Mouse (Mus musculus) bone marrow macrophage, adult 2 months (primary cell): ENCODE measurements around the gene Gm9887. TPM values are rescaled to one million over a fixed set of nuclear protein-coding genes. Genes with fewer than 3 reads are reported as not detected.

Experiments used
- H3K27ac ChIP-seq: 2 replicates; pipeline ENCODE4 v1.5.1; 2012; ENCODE audit warnings: low read depth, low read length; ENCODE audit not compliant: insufficient read depth
- H3K4me1 ChIP-seq: 2 replicates; pipeline ENCODE4 v1.6.1; 2012; ENCODE audit warnings: low read length; ENCODE audit not compliant: control insufficient read depth, insufficient read depth
- H3K4me3 ChIP-seq: 2 replicates; pipeline ENCODE4 v1.5.1; 2012; ENCODE audit warnings: mild to moderate bottlenecking, low read length, moderate library complexity; ENCODE audit not compliant: insufficient read depth
- CTCF ChIP-seq: IDR thresholded peaks from 2 replicates; pipeline ENCODE4 v1.5.1; 2012; ENCODE audit warnings: low read depth, mild to moderate bottlenecking, low read length, moderate library complexity
- POLR2A ChIP-seq: IDR thresholded peaks from 2 replicates; pipeline ENCODE4 v1.6.1; 2012; ENCODE audit warnings: mild to moderate bottlenecking, low read depth, low read length, borderline replicate concordance
- polyA plus RNA-seq: library from polyadenylated mRNA; stranded (reverse); fragments of >200 nt; gene quantifications from 2 replicates; pipeline ENCODE4 v1.2.4, GENCODE M21; 2012; ENCODE audit not compliant: missing spikeins, insufficient read depth, insufficient read length

Gene Gm9887
- polyA plus RNA-seq = not detected in 2 replicates

GRCm38 (mm10) chr12:69371854-69372671 lies at the start of gene Gm9887, which contains the start of gene Arf6:
Gene Gm9887, minus strand, starts transcription at chr12:69372458.
Gene Arf6, plus strand, starts transcription at chr12:69372150.
- Histone ChIP-seq H3K27ac (peak within 1 kb of the TSS; percentile 91), H3K4me3 (peak within 1 kb of the TSS; percentile 90), H3K4me1 (peaks cover 10% of the 10 kb centered on the region)
- TF ChIP-seq CTCF (no peak), POLR2A (no peak)

GRCm38 (mm10) chr12:69420716-69421115 lies 48.5 kb upstream of the Gm9887 start:
- Histone ChIP-seq H3K27ac (peak overlapping the region; percentile 23), H3K4me1 (peaks cover 64% of the 10 kb centered on the region), H3K4me3 (no peak overlapping the region)
- no peak for TF ChIP-seq CTCF
- no peak for TF ChIP-seq POLR2A

GRCm38 (mm10) chr12:69419606-69420005 lies 47.3 kb upstream of the Gm9887 start:
- peaks cover 57% of the 10 kb centered on the region for H3K4me1 ChIP-seq
- peak overlapping the region; percentile 46 for H3K27ac ChIP-seq
- no peak overlapping the region for H3K4me3 ChIP-seq
- TF ChIP-seq POLR2A (no peak), CTCF (no peak)

GRCm38 (mm10) chr12:69419017-69419605 lies 46.9 kb upstream of the Gm9887 start:
- TF ChIP-seq POLR2A (no peak), CTCF (no peak)
- Histone ChIP-seq H3K4me1 (peaks cover 52% of the 10 kb centered on the region), H3K4me3 (no peak overlapping the region), H3K27ac (peak overlapping the region; percentile 46)

- Histone ChIP-seq H3K27ac (no peak overlapping the region), H3K4me1 (peaks cover 50% of the 10 kb centered on the region), H3K4me3 (no peak overlapping the region)
- no peak for TF ChIP-seq CTCF
- no peak for TF ChIP-seq POLR2A
Measured at GRCm38 (mm10) chr12:69418606-69419005, 46.3 kb upstream of the Gm9887 start.

GRCm38 (mm10) chr12:69417701-69418291 lies 45.5 kb upstream of the Gm9887 start:
- Histone ChIP-seq H3K4me3 (no peak overlapping the region), H3K4me1 (peaks cover 46% of the 10 kb centered on the region), H3K27ac (no peak overlapping the region)
- TF ChIP-seq POLR2A = no peak
- no peak; the same call in 1 of the 2 replicates for TF ChIP-seq CTCF

GRCm38 (mm10) chr12:69416793-69417192 lies 44.5 kb upstream of the Gm9887 start:
- Histone ChIP-seq H3K4me1 (peaks cover 37% of the 10 kb centered on the region), H3K4me3 (no peak overlapping the region), H3K27ac (no peak overlapping the region)
- TF ChIP-seq CTCF (no peak), POLR2A (no peak)

- TF ChIP-seq CTCF = no peak
- TF ChIP-seq POLR2A = no peak
- H3K27ac ChIP-seq = no peak overlapping the region
- H3K4me3 ChIP-seq = no peak overlapping the region
- peaks cover 31% of the 10 kb centered on the region for H3K4me1 ChIP-seq
Measured at GRCm38 (mm10) chr12:69414826-69415572, 42.7 kb upstream of the Gm9887 start.

- Histone ChIP-seq H3K4me3 (no peak overlapping the region), H3K4me1 (peaks cover 20% of the 10 kb centered on the region), H3K27ac (no peak overlapping the region)
- no peak for TF ChIP-seq POLR2A
- TF ChIP-seq CTCF = no peak
Measured at GRCm38 (mm10) chr12:69413303-69413702, 41.0 kb upstream of the Gm9887 start.
